Mouse (Mus musculus) limb, embryonic 15.5 days (tissue): ENCODE data around the gene Kcnip2. TPM values are rescaled to one million over a fixed set of nuclear protein-coding genes. Genes with fewer than 3 reads are reported as not detected.
A peak's percentile ranks its signal among the peaks of the same experiment; 100 is the strongest.

Experiments
- ATAC-seq: fragments of 200-750 bp; cut with Nextera tagmentation; 2 replicates; pipeline ENCODE4 v1.8.0; 2017; ENCODE audit warnings: low read depth, moderate TSS enrichment; ENCODE audit not compliant: insufficient number of reproducible peaks, low FRiP score, low TSS enrichment
- H3K27ac ChIP-seq: fragments of 300-500 bp; sonication (generic); 2 replicates; pipeline ENCODE4 v1.5.1; 2015; ENCODE audit warnings: moderate library complexity, mild to moderate bottlenecking, inconsistent platforms
- H3K27me3 ChIP-seq: fragments of 300-500 bp; sonication (generic); 2 replicates; pipeline ENCODE4 v1.6.1; 2015; ENCODE audit warnings: inconsistent platforms
- H3K36me3 ChIP-seq: fragments of 300-500 bp; sonication (generic); 2 replicates; pipeline ENCODE4 v1.6.1; 2015; ENCODE audit warnings: inconsistent platforms
- H3K4me1 ChIP-seq: fragments of 300-500 bp; sonication (generic); 2 replicates; pipeline ENCODE4 v1.6.1; 2015; ENCODE audit warnings: inconsistent platforms
- H3K4me2 ChIP-seq: fragments of 300-500 bp; sonication (generic); 2 replicates; pipeline ENCODE4 v1.6.1; 2015; ENCODE audit warnings: mild to moderate bottlenecking, inconsistent platforms
- H3K4me3 ChIP-seq: fragments of 300-500 bp; sonication (generic); 2 replicates; pipeline ENCODE4 v1.5.1; 2015; ENCODE audit warnings: mild to moderate bottlenecking, inconsistent platforms
- H3K9ac ChIP-seq: fragments of 300-500 bp; sonication (generic); 2 replicates; pipeline ENCODE4 v1.6.1; 2015; ENCODE audit warnings: inconsistent platforms
- H3K9me3 ChIP-seq: fragments of 300-500 bp; sonication (generic); 2 replicates; pipeline ENCODE4 v1.6.1; 2016; ENCODE audit warnings: inconsistent platforms
- WGBS: fragments of 180-500 bp; shearing (Covaris S2); methylation state at CpG from one replicate; pipeline ENCODE4 v1.1.7; 2015; 5-methylcytosine and 5-hydroxymethylcytosine counted together
- polyA plus RNA-seq: library from polyadenylated mRNA; unstranded; fragments of >200 nt; fragmentation: Nextera tagmentation; extraction: Ambion mirVana; gene quantifications from 2 replicates; pipeline ENCODE4 v1.2.1, GENCODE M21; 2015

Kcnip2 gene
- polyA plus RNA-seq, 1 experiment from 2014 or later: 0.69 TPM

- H3K36me3 ChIP-seq: peaks cover 87% of the 10 kb centered on the region
- no peaks in the 10 kb centered on the region for H3K27me3 ChIP-seq
- H3K4me3 ChIP-seq: no peak overlapping the region
- H3K4me1 ChIP-seq: no peaks in the 10 kb centered on the region
- ATAC-seq: no peak
- H3K9me3 ChIP-seq: no peaks in the 10 kb centered on the region
- no peak overlapping the region for H3K9ac ChIP-seq
- 91% methylated on average over 3 of the region's 3 CpGs for WGBS
- no peak overlapping the region for H3K4me2 ChIP-seq
- no peak overlapping the region for H3K27ac ChIP-seq
Observed at GRCm38 (mm10) chr19:45760810-45761209, 55.1 kb downstream of the Kcnip2 start.

DNA sequence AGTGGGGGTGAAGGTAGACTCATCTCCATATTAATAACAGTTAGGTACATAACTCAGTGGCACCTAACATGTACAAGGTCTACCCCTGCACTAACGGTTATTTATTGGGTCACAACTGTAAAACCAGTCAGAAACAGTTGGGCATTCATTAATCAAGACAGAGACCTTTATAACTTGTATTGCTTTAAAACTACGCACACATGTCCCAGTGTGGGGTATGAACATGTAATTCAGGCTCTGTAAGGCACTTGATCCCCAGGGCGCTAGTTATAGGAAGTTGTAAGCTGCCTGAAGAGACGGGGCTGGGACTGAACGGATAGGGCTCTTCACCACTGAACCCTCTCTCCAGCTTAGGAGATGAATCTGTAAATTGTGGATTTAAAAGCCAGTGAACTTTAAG is 57.2 kb downstream of the Kcnip2 start:
- Histone ChIP-seq H3K4me2 (no peak overlapping the region), H3K4me3 (no peak overlapping the region), H3K9ac (no peak overlapping the region), H3K27ac (no peak overlapping the region), H3K4me1 (no peaks in the 10 kb centered on the region), H3K9me3 (no peaks in the 10 kb centered on the region), H3K36me3 (peaks cover 91% of the 10 kb centered on the region), H3K27me3 (no peaks in the 10 kb centered on the region)
- no peak for ATAC-seq
- WGBS: 75% methylated on average over 5 of the region's 5 CpGs

DNA sequence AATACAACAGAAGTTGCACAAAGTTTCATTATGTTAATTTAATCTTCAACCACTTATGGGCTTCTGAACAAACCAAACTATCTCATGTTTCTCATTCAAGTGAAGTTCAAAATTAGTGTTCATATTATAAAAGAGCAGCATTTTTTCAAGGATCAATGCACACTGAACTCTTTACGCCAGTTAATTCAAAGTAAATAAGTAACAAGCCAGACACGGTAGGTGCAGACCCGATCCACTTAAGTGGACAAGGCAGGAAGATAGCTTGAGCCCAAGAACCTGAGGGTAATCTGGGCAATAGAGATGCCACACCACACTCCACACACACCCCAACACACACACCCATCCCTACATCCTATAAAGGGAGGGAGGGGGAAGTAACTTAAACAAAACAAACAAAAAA is 62.3 kb downstream of the Kcnip2 start:
- Histone ChIP-seq H3K9ac (no peak overlapping the region), H3K27ac (no peak overlapping the region), H3K27me3 (no peaks in the 10 kb centered on the region), H3K9me3 (no peaks in the 10 kb centered on the region), H3K4me1 (peaks cover 7% of the 10 kb centered on the region), H3K4me2 (no peak overlapping the region), H3K4me3 (no peak overlapping the region), H3K36me3 (peaks cover 69% of the 10 kb centered on the region)
- no peak for ATAC-seq
- 93% methylated on average over 3 of the region's 3 CpGs for WGBS

GRCm38 (mm10) chr19:45751881-45752280 is 64.0 kb downstream of the Kcnip2 start:
- WGBS: 87% methylated on average over 7 of the region's 7 CpGs
- H3K4me2 ChIP-seq: no peak overlapping the region
- no peak for ATAC-seq
- H3K9ac ChIP-seq: no peak overlapping the region
- no peak overlapping the region for H3K27ac ChIP-seq
- H3K4me1 ChIP-seq: peaks cover 20% of the 10 kb centered on the region
- H3K36me3 ChIP-seq: peaks cover 52% of the 10 kb centered on the region
- H3K27me3 ChIP-seq: no peaks in the 10 kb centered on the region
- no peaks in the 10 kb centered on the region for H3K9me3 ChIP-seq
- no peak overlapping the region for H3K4me3 ChIP-seq

- Histone ChIP-seq H3K4me1 (peaks cover 29% of the 10 kb centered on the region), H3K4me3 (peak within 1 kb of the TSS; percentile 85), H3K36me3 (peaks cover 28% of the 10 kb centered on the region), H3K9ac (peak within 1 kb of the TSS; percentile 71), H3K4me2 (peak within 1 kb of the TSS; percentile 86), H3K27ac (peak within 1 kb of the TSS; percentile 38; the same call in 1 of the 2 replicates), H3K27me3 (peaks cover 23% of the 10 kb centered on the region), H3K9me3 (no peaks in the 10 kb centered on the region)
- peak; percentile 66 for ATAC-seq
- WGBS: under 1% methylated on average over 59 of the region's 60 CpGs
Observed at GRCm38 (mm10) chr19:45749243-45750043, 66.4 kb downstream of the Kcnip2 start, which contains the start of gene Npm3. Npm3 (minus strand) TSS chr19:45749591.

DNA sequence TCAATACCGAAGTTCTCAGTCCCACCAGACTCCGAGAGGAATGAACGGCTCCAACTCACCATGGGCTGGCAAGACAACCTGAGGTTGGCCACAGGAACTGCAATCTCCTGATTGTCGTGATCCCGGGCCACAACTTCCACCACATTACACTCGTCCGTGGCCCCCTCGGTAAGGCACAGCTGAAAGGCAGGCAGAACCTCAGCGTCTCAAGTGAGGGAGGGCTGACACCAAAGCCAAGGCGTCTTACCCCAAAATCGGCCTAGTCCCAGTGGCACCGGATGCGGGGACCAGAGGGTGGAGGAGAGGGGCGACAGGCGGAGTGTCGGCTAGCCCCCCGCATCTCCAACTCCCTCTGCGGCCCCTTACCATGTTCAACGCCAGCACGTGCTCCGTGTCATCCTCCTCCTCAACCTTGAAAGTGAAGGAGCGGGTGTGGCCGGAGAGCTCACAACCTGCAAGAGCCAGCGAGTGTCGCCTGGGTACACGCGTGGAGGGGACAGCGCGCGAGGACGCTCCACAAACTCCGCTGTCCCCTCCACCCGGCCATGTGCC is 67.1 kb downstream of the Kcnip2 start:
- peaks cover 21% of the 10 kb centered on the region for H3K36me3 ChIP-seq
- H3K27me3 ChIP-seq: peaks cover 30% of the 10 kb centered on the region
- peak overlapping the region; percentile 85 for H3K4me3 ChIP-seq
- 0 out of 2 replicates have a peak overlapping the region, but pooled peaks have one; percentile 38 for H3K27ac ChIP-seq
- H3K4me2 ChIP-seq: peak overlapping the region; percentile 86
- 1% methylated on average over 33 of the region's 33 CpGs for WGBS
- peak overlapping the region; percentile 71 for H3K9ac ChIP-seq
- H3K9me3 ChIP-seq: no peaks in the 10 kb centered on the region
- peak; percentile 20; the same call in 1 of the 2 replicates for ATAC-seq
- peaks cover 29% of the 10 kb centered on the region for H3K4me1 ChIP-seq

DNA sequence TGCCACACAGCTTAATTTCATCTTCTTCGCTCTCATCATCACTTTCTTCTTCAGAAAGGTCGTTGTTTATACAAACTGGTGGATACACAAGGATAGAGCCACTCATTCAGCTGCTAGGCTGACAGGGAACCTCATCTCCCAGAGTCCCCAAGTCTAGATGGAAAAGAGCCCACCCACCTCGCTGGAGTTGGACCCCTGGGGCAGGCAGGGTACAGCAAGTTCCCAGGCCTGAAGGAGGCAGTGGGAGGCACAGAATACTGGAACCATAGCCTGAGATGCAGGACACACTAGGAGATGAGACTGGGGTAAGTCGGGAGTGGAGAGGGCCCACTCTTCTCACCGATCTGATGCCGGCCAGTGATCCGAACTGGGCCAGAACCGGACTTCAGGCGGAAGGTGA is 67.7 kb downstream of the Kcnip2 start:
- Histone ChIP-seq H3K36me3 (peaks cover 18% of the 10 kb centered on the region), H3K4me3 (peak overlapping the region; percentile 85), H3K4me2 (peak overlapping the region; percentile 86), H3K9ac (0 out of 2 replicates have a peak overlapping the region, but pooled peaks have one; percentile 71), H3K27me3 (peaks cover 36% of the 10 kb centered on the region), H3K4me1 (peaks cover 31% of the 10 kb centered on the region), H3K27ac (no peak overlapping the region), H3K9me3 (no peaks in the 10 kb centered on the region)
- no peak for ATAC-seq
- 49% methylated on average over 9 of the region's 9 CpGs for WGBS

DNA sequence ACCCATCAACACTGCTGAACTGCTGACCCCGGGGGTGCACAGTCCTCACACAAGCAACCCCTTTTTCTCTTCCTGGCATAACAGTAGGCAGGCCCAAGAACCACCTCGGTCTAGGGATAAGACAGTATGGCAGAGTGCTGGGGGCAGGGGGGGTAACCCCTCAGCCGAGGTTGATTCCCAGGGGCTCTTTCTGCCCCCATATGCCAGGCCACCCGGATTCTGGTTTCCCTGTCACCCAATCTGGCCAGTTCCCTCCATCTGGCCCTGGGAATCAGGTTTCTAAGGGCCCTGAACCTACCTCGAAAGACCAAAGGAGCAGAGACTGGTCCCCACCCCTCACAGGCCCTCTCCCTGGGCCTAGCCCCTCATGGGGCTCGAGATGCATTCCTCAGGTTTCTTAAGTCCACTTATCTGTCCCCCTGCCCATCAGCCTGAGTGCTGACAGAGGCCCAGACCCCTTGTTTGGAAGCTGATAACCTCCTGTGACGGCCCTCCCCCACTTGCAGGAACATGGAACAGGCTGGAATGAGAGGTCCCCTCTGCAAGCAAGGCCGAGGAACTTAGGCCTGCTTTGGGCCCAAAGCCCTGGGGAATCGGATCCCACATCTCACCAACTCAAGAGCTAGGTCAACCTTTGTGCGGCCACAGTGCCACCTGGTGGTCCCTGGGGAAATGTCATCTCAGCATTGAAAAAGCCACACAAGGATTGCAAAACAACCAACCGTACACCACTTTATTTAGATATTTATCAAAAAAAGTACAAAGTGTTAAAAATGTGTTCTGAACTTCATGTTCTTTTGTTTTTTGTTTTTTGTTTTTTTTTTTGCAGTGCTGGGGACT is 68.6 kb downstream of the Kcnip2 start:
- Histone ChIP-seq H3K27me3 (peaks cover 45% of the 10 kb centered on the region), H3K9me3 (no peaks in the 10 kb centered on the region), H3K4me1 (peaks cover 41% of the 10 kb centered on the region), H3K27ac (no peak overlapping the region), H3K9ac (no peak overlapping the region), H3K4me2 (no peak overlapping the region), H3K36me3 (peaks cover 11% of the 10 kb centered on the region), H3K4me3 (no peak overlapping the region)
- WGBS: 26% methylated on average over 11 of the region's 11 CpGs
- no peak for ATAC-seq

- Histone ChIP-seq H3K4me1 (peaks cover 49% of the 10 kb centered on the region), H3K27ac (no peak overlapping the region), H3K36me3 (peaks cover 4% of the 10 kb centered on the region; the same call in 1 of the 2 replicates), H3K4me2 (peak overlapping the region; percentile 4; the same call in 1 of the 2 replicates), H3K27me3 (peaks cover 54% of the 10 kb centered on the region), H3K4me3 (0 out of 2 replicates have a peak overlapping the region, but pooled peaks have one; percentile 9), H3K9ac (no peak overlapping the region), H3K9me3 (no peaks in the 10 kb centered on the region)
- no peak for ATAC-seq
- WGBS: 13% methylated on average over 29 of the region's 29 CpGs
Observed at GRCm38 (mm10) chr19:45746153-45747020, 69.5 kb downstream of the Kcnip2 start.

DNA sequence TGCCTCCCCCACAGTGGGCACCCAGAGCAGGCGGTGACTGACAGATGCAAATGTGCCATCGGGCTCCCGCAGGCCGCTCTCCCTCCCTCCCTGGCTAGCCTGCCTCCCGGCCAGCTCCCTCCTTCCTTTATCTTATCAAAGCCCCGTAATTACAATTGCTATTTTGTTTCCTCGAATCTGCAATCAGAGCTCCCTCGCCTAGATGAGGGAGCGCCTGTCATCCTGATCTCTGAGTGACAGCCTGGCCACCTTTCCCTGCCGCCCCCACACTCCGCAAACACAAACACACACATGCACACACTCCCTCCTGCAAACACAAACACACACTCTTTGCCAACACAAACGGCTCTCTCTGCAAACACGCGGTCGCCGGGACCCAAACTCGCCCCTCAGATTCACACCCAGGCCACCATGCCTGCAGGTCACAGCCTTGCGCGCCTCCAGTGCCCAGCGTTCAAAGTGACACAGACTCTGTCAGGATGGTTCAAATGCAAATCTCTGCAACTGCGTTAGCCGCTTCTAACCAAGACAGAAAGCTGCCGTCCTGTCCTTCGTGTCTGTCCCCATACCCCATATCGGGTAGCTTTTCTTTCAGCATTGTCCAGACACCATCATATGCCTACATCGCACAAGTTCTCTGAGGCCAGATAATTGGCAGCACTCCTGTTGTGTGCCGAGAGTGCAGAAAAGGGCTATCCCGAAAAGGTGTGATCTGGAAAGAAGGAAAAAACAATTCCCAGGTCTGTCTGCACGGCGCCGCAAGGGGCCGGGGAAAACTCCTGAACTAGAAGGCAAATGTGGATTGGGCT is 70.3 kb downstream of the Kcnip2 start:
- H3K36me3 ChIP-seq: no peaks in the 10 kb centered on the region
- H3K4me1 ChIP-seq: peaks cover 58% of the 10 kb centered on the region
- H3K4me2 ChIP-seq: peak overlapping the region; percentile 4; the same call in 1 of the 2 replicates
- no peak overlapping the region for H3K27ac ChIP-seq
- ATAC-seq: no peak
- no peak overlapping the region for H3K9ac ChIP-seq
- no peaks in the 10 kb centered on the region for H3K9me3 ChIP-seq
- WGBS: 6% methylated on average over 32 of the region's 32 CpGs
- 0 out of 2 replicates have a peak overlapping the region, but pooled peaks have one; percentile 9 for H3K4me3 ChIP-seq
- H3K27me3 ChIP-seq: peaks cover 62% of the 10 kb centered on the region
